Mouse (Mus musculus): ENCODE data around the gene Micall2.

GRCm38 (mm10) chr5:139750535-139750934, 14.4 kb upstream of the Micall2 start:
- TF ChIP-seq CTCF (IDR thresholded peaks at IDR 0.05 in 2 of 3, conservative IDR thresholded peaks at IDR 0.05 in 1 of 3; ENCODE audit: control insufficient read depth in 1 of 3, insufficient read depth in 1 of 3, low read depth in 2 of 3, low read length in 3 of 3, poor library complexity in 1 of 3, severe bottlenecking in 1 of 3) (peak; percentile 89 to 96 (median 92)), MAFK (IDR thresholded peaks at IDR 0.05; ENCODE audit: borderline replicate concordance, low read depth, low read length) (no peak)

Data from MEL (cell line).